Mouse (Mus musculus): ENCODE results near the gene Xxylt1.

- TF ChIP-seq CTCF (IDR thresholded peaks at IDR 0.05; ENCODE audit: extremely low read depth, insufficient read depth, low read length) (no peak), POLR2A (IDR thresholded peaks at IDR 0.05; ENCODE audit: extremely low read depth, insufficient read depth, low read length) (no peak)
These were observed 133.0 kb downstream of the Xxylt1 start for GRCm38 (mm10) chr16:30948216-30948615.
